Mouse (Mus musculus): ENCODE results near the gene Ankrd10. TPM values are rescaled to one million over a fixed set of nuclear protein-coding genes. Genes with fewer than 3 reads are reported as not detected.
A peak's percentile ranks its signal among the peaks of the same experiment; 100 is the strongest.

The Ankrd10 gene
- polyA plus RNA-seq, 1 experiment from 2014 or later = 98.8 TPM

DNA sequence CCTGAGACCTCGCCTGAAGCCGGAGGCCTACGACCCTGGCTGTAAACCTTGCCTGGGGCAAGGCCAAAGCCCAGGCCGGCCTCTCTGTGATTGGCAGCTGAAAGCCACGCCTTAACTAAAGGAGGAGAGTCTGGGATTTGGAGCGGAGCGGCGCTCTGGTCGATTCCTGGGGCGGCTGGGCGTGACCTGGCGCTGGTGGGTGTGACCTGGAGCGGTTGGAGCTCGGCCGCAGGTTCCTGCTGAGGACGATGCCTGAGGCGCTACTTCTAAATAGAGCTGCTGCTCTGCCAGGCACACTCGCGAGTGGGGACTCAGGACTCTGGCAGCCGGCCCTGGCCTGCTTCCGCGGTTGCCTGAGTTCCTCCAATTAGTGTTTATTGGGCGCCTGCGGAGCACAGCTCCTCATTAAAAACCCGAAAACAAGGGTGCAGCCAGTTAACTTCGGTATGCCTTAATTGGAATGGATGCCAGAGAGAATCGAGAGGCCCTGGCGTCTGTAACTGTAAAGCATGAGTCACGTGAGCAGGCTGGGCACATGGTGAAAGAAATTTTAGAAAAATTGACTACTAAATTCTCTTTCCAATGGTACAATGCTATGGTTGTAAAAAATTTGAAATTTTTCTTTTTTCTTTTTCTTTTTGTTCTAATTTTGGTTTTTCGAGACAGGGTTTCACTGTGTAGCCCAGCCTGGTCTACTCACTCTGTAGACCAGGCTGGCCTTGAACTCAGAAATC lies 934 bp upstream of the Ankrd10 start:
- H3K4me2 ChIP-seq (ENCODE audit: low read length) = peak overlapping the region; percentile 93
- H3K4me1 ChIP-seq (ENCODE audit: control insufficient read depth, insufficient read depth, low read length) = peaks cover 21% of the 10 kb centered on the region
- 2% methylated on average over 30 of the region's 30 CpGs for WGBS
- DNase-seq (ENCODE audit: low spot score) = peak; percentile 97
- ATAC-seq = peak; percentile 56
- H3K27ac ChIP-seq (ENCODE audit: low read depth, low read length) = peak overlapping the region; percentile 99
- peak overlapping the region; percentile 95 for H3K4me3 ChIP-seq (ENCODE audit: low read depth, low read length)
- 0 out of 2 replicates have a peak, but pooled peaks cover 4% of the 10 kb centered on the region for H3K9me3 ChIP-seq (replicated peaks; ENCODE audit: control insufficient read depth, low read length)
- H3K27me3 ChIP-seq (replicated peaks; ENCODE audit: control insufficient read depth, insufficient read depth, low read length) = no peaks in the 10 kb centered on the region
- peak overlapping the region; percentile 96 for H3K9ac ChIP-seq (ENCODE audit: low read length)
- H3K36me3 ChIP-seq (ENCODE audit: control insufficient read depth, insufficient read depth, low read length) = peaks cover 11% of the 10 kb centered on the region

DNA sequence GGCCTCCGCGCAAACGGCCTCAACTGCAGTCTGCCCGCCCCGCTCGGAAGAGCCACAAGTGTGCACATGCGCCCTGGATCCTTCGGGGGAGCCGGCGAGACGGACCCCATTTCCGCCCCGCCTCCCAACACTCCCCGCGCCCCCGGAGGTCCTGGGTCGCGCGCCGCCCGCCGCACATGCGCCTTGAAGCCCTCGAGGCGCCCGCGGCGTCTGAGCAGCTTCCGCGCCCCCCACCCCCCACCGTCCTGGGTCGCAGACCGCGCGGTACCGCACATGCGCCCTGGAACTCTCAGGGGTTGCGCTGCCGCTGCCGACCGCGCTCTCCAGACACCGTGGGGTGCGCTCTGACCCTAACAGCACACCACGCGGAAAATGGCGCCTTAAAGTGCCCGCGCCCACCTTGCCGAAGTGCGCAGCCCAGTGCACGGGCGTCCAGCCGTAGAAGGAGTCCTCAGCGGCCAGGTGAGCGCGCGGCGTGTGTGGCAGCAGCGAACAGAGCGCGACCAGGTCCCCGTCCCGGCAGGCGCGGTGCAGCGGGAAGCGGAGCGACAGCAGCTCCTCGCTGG lies 462 bp downstream of the Ankrd10 start:
- Histone ChIP-seq H3K4me2 (ENCODE audit: low read length) (peak overlapping the region; percentile 93), H3K27me3 (replicated peaks; ENCODE audit: control insufficient read depth, insufficient read depth, low read length) (no peaks in the 10 kb centered on the region), H3K9me3 (replicated peaks; ENCODE audit: control insufficient read depth, low read length) (no peaks in the 10 kb centered on the region), H3K4me3 (ENCODE audit: low read depth, low read length) (peak overlapping the region; percentile 95), H3K27ac (ENCODE audit: low read depth, low read length) (peak overlapping the region; percentile 99), H3K9ac (ENCODE audit: low read length) (peak overlapping the region; percentile 96), H3K4me1 (ENCODE audit: control insufficient read depth, insufficient read depth, low read length) (peaks cover 21% of the 10 kb centered on the region), H3K36me3 (ENCODE audit: control insufficient read depth, insufficient read depth, low read length) (peaks cover 23% of the 10 kb centered on the region)
- DNase-seq (ENCODE audit: low spot score) (peak; percentile 96), ATAC-seq (peak; percentile 79)
- WGBS = under 1% methylated on average over 61 of the region's 70 CpGs

DNA sequence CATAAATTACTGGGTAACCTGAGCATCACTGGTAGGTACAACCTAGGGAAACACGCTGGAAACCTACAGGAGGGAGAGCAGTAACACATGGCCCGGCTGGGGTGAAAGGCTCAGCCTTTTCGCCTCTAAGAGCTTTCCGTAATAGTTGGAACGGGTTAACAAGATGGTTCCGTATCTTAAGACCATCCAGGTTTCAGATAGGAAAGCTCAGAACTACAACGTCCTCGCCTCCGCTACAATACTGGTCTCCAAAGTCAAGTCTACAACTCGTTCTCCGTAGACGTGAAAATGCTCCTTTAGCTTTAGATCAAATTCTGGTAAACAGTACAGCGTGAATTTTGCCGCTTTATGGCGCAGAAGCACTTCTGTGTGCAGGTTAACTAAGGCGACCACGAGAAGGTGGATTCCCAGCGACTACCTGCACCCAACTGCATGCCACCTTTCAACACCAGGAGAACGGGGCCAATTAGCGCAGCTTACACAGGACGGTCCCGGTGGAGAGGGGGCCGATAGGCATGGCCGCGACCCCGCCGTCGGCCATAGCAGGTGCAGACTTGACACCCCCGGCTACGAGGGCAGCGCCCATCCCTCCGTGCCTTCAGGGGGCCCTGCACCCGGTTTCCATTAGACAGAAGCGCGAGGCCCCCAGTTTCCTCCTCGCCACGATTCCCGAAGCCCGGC lies 1.1 kb downstream of the Ankrd10 start:
- DNase-seq (ENCODE audit: low spot score) (no peak), ATAC-seq (peak; percentile 10)
- peaks cover 21% of the 10 kb centered on the region for H3K4me1 ChIP-seq (ENCODE audit: control insufficient read depth, insufficient read depth, low read length)
- peak overlapping the region; percentile 99 for H3K27ac ChIP-seq (ENCODE audit: low read depth, low read length)
- H3K9ac ChIP-seq (ENCODE audit: low read length) = peak overlapping the region; percentile 96
- WGBS = under 1% methylated on average over 39 of the region's 39 CpGs
- H3K36me3 ChIP-seq (ENCODE audit: control insufficient read depth, insufficient read depth, low read length) = peaks cover 29% of the 10 kb centered on the region
- H3K9me3 ChIP-seq (replicated peaks; ENCODE audit: control insufficient read depth, low read length) = no peaks in the 10 kb centered on the region
- peak overlapping the region; percentile 93 for H3K4me2 ChIP-seq (ENCODE audit: low read length)
- peak overlapping the region; percentile 95 for H3K4me3 ChIP-seq (ENCODE audit: low read depth, low read length)
- H3K27me3 ChIP-seq (replicated peaks; ENCODE audit: control insufficient read depth, insufficient read depth, low read length) = no peaks in the 10 kb centered on the region

DNA sequence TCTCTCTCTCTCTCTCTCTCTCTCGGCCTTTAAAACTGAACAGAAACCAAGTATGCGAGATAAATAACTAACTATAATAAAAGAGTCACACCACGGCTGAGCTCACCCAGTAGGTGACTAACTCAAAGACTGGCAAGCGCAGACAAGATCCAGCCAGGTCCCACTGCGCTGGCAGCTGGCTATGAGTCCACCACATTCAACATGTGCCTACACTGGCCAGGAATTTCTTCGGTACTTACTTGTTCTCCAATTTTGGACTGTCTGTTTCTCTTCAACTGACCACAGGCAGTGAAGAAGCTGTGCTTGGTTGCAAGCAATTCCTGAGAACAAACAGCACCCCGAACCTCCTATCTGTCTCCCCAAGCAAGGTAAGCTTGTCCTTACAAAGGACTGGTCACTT lies 2.1 kb downstream of the Ankrd10 start:
- H3K27me3 ChIP-seq (replicated peaks; ENCODE audit: control insufficient read depth, insufficient read depth, low read length) = no peaks in the 10 kb centered on the region
- peak overlapping the region; percentile 93 for H3K4me2 ChIP-seq (ENCODE audit: low read length)
- WGBS = 55% methylated on average over 7 of the region's 7 CpGs
- no peak overlapping the region for H3K27ac ChIP-seq (ENCODE audit: low read depth, low read length)
- H3K4me1 ChIP-seq (ENCODE audit: control insufficient read depth, insufficient read depth, low read length) = peaks cover 21% of the 10 kb centered on the region
- ATAC-seq = no peak
- no peaks in the 10 kb centered on the region for H3K9me3 ChIP-seq (replicated peaks; ENCODE audit: control insufficient read depth, low read length)
- no peak for DNase-seq (ENCODE audit: low spot score)
- peak overlapping the region; percentile 96 for H3K9ac ChIP-seq (ENCODE audit: low read length)
- H3K4me3 ChIP-seq (ENCODE audit: low read depth, low read length) = peak overlapping the region; percentile 95
- peaks cover 39% of the 10 kb centered on the region for H3K36me3 ChIP-seq (ENCODE audit: control insufficient read depth, insufficient read depth, low read length)

DNA sequence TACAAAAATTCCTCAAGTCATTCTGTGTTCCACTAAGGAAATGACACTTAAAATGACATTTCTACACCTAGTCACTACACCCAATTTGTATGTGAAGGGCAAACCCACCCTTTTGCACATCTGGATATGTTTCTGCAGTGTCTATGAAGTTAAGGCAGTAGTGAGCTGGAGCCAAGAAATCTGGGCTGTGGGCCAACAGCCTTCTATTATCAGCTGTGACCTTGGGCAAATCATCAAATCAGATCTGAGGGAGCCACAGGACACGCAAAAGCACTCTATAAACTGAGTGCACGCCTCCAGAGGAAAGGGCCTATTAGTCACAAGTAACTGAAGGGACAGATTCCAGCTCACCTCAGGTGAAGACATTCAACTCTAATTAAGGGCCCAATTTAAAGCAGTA lies 3.2 kb downstream of the Ankrd10 start:
- Histone ChIP-seq H3K36me3 (ENCODE audit: control insufficient read depth, insufficient read depth, low read length) (peaks cover 47% of the 10 kb centered on the region), H3K4me1 (ENCODE audit: control insufficient read depth, insufficient read depth, low read length) (peaks cover 21% of the 10 kb centered on the region), H3K4me3 (ENCODE audit: low read depth, low read length) (0 out of 2 replicates have a peak overlapping the region, but pooled peaks have one; percentile 4), H3K9ac (ENCODE audit: low read length) (0 out of 2 replicates have a peak overlapping the region, but pooled peaks have one; percentile 26), H3K4me2 (ENCODE audit: low read length) (peak overlapping the region; percentile 93), H3K27ac (ENCODE audit: low read depth, low read length) (no peak overlapping the region), H3K9me3 (replicated peaks; ENCODE audit: control insufficient read depth, low read length) (no peaks in the 10 kb centered on the region), H3K27me3 (replicated peaks; ENCODE audit: control insufficient read depth, insufficient read depth, low read length) (no peaks in the 10 kb centered on the region)
- no peak for ATAC-seq
- WGBS = 17% methylated on average over 2 of the region's 2 CpGs
- DNase-seq (ENCODE audit: low spot score) = peak; percentile 53

DNA sequence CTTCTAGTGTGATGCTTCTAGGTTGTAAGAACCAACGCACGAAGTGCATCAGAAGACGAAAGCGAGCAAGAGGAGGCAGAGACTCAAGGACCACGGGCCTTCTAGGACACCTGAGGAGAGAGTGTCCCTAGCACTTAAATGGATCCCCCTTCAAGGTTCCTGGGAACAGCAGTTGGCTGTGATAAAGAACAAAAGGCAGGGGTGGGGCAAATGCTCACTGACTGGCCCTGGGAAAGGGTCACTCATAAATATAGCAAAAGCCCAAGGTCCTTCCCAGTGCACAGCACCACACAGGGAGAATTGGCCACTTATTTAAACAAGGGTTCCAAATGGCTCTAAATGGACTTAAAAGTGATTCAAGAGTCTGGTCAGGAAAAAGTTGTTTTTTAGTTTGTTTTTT lies 6.4 kb downstream of the Ankrd10 start:
- H3K9ac ChIP-seq (ENCODE audit: low read length) = no peak overlapping the region
- no peaks in the 10 kb centered on the region for H3K9me3 ChIP-seq (replicated peaks; ENCODE audit: control insufficient read depth, low read length)
- DNase-seq (ENCODE audit: low spot score) = no peak
- no peak overlapping the region for H3K4me2 ChIP-seq (ENCODE audit: low read length)
- H3K36me3 ChIP-seq (ENCODE audit: control insufficient read depth, insufficient read depth, low read length) = peaks cover 71% of the 10 kb centered on the region
- H3K4me1 ChIP-seq (ENCODE audit: control insufficient read depth, insufficient read depth, low read length) = peaks cover 19% of the 10 kb centered on the region
- no peaks in the 10 kb centered on the region for H3K27me3 ChIP-seq (replicated peaks; ENCODE audit: control insufficient read depth, insufficient read depth, low read length)
- 86% methylated on average over 5 of the region's 5 CpGs for WGBS
- no peak for ATAC-seq
- no peak overlapping the region for H3K4me3 ChIP-seq (ENCODE audit: low read depth, low read length)
- no peak overlapping the region for H3K27ac ChIP-seq (ENCODE audit: low read depth, low read length)

DNA sequence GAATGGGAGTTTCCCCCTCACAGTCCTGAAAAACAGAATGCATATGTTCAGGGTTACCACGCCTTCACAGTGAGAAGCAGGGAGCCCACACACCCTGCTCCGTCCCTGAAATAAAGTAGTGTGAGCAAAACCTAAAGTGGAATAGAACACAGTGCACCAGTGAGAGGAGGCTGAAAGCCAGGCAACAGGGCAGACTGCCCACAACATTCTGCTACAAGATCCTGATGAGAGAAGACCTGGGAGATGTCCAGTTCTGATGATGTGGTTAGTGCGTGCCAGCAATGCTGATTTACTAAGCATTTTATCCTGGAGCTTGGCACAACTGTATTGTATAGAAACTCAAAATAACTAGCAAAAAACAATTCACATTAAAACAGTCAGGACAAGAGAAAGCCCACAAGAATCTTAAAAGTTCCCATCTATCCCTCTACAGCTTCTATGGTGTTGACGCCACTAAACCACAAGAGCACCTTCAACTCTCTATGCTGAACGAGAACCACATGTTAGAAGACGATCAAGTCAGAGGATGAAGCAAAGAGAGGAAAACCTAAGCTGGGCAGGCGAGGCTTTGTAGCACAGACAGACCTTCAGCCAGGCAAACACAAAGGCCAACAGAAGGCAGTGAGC lies 6.9 kb downstream of the Ankrd10 start:
- Histone ChIP-seq H3K27ac (ENCODE audit: low read depth, low read length) (no peak overlapping the region), H3K27me3 (replicated peaks; ENCODE audit: control insufficient read depth, insufficient read depth, low read length) (no peaks in the 10 kb centered on the region), H3K9me3 (replicated peaks; ENCODE audit: control insufficient read depth, low read length) (no peaks in the 10 kb centered on the region), H3K4me3 (ENCODE audit: low read depth, low read length) (no peak overlapping the region), H3K4me1 (ENCODE audit: control insufficient read depth, insufficient read depth, low read length) (peaks cover 13% of the 10 kb centered on the region), H3K9ac (ENCODE audit: low read length) (no peak overlapping the region), H3K4me2 (ENCODE audit: low read length) (no peak overlapping the region), H3K36me3 (ENCODE audit: control insufficient read depth, insufficient read depth, low read length) (peaks cover 74% of the 10 kb centered on the region)
- 85% methylated on average over 7 of the region's 7 CpGs for WGBS
- no peak for DNase-seq (ENCODE audit: low spot score)
- ATAC-seq = no peak

DNA sequence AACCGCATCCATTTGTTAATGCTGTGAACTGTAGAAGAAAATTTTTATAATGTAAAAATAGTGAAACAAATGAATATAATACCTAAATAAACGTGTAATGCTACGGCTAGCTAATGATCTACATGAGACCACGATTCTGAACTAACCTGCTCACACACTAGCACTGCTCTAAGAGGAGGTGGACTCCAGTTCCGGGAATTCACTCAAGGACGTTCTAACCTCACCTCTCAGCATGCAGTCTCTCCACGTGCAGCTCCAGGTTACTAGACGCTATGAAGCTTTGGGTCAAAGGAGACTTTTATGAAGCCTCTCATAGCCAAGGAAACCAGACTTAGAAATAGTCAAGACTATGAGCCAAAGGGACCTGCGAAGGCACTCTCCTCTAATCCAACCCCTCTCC lies 7.8 kb downstream of the Ankrd10 start:
- peaks cover 81% of the 10 kb centered on the region for H3K36me3 ChIP-seq (ENCODE audit: control insufficient read depth, insufficient read depth, low read length)
- H3K9me3 ChIP-seq (replicated peaks; ENCODE audit: control insufficient read depth, low read length) = no peaks in the 10 kb centered on the region
- no peak overlapping the region for H3K4me3 ChIP-seq (ENCODE audit: low read depth, low read length)
- no peak overlapping the region for H3K27ac ChIP-seq (ENCODE audit: low read depth, low read length)
- no peak overlapping the region for H3K4me2 ChIP-seq (ENCODE audit: low read length)
- 80% methylated on average over 9 of the region's 9 CpGs for WGBS
- H3K9ac ChIP-seq (ENCODE audit: low read length) = no peak overlapping the region
- ATAC-seq (no peak), DNase-seq (ENCODE audit: low spot score) (no peak)
- no peaks in the 10 kb centered on the region for H3K27me3 ChIP-seq (replicated peaks; ENCODE audit: control insufficient read depth, insufficient read depth, low read length)
- H3K4me1 ChIP-seq (ENCODE audit: control insufficient read depth, insufficient read depth, low read length) = peaks cover 4% of the 10 kb centered on the region; the same call in 1 of the 2 replicates

Data from forebrain, embryonic 14.5 days (tissue).